Mouse (Mus musculus) limb, embryonic 14.5 days (tissue): ENCODE results near the gene Adamtsl1. TPM values are rescaled to one million over a fixed set of nuclear protein-coding genes. Genes with fewer than 3 reads are reported as not detected.

Source experiments
- ATAC-seq: fragments of 200-750 bp; cut with Nextera tagmentation; 2 replicates; pipeline ENCODE4 v1.8.0; 2017; ENCODE audit warnings: low read depth, moderate number of reproducible peaks, moderate TSS enrichment; ENCODE audit not compliant: low FRiP score
- DNase-seq: peaks from one replicate; pipeline ENCODE4 v3.0.0-alpha.2; 2015; ENCODE audit warnings: low spot score
- H3K27ac ChIP-seq: fragments of 300-500 bp; sonication (generic); replicated peaks from 2 replicates; pipeline ENCODE4 v1.5.1; 2014; ENCODE audit warnings: low read depth, mild to moderate bottlenecking, low read length, moderate library complexity, mixed read lengths
- H3K27me3 ChIP-seq: fragments of 300-500 bp; sonication (generic); 2 replicates; pipeline ENCODE4 v1.6.1; 2014; ENCODE audit warnings: low read length, mixed read lengths; ENCODE audit not compliant: control insufficient read depth, insufficient read depth
- H3K36me3 ChIP-seq: fragments of 300-500 bp; sonication (generic); 2 replicates; pipeline ENCODE4 v1.6.1; 2014; ENCODE audit warnings: mild to moderate bottlenecking, low read length, moderate library complexity, mixed read lengths; ENCODE audit not compliant: control insufficient read depth, insufficient read depth
- H3K4me1 ChIP-seq: fragments of 300-500 bp; sonication (generic); 2 replicates; pipeline ENCODE4 v1.6.1; 2014; ENCODE audit warnings: antibody characterized with exemption, low read length, mixed read lengths; ENCODE audit not compliant: control insufficient read depth, insufficient read depth
- H3K4me2 ChIP-seq: fragments of 300-500 bp; sonication (generic); replicated peaks from 2 replicates; pipeline ENCODE4 v1.6.1; 2014; ENCODE audit warnings: low read depth, mild to moderate bottlenecking, low read length, moderate library complexity; ENCODE audit not compliant: severe bottlenecking
- H3K4me3 ChIP-seq: fragments of 300-500 bp; sonication (generic); replicated peaks from 2 replicates; pipeline ENCODE4 v1.5.1; 2014; ENCODE audit warnings: low read length
- H3K9ac ChIP-seq: fragments of 300-500 bp; sonication (generic); 2 replicates; pipeline ENCODE4 v1.6.1; 2014; ENCODE audit warnings: mild to moderate bottlenecking, low read depth, low read length, moderate library complexity; ENCODE audit not compliant: severe bottlenecking
- H3K9me3 ChIP-seq: fragments of 300-500 bp; sonication (generic); 2 replicates; pipeline ENCODE4 v1.6.1; 2016; ENCODE audit warnings: low read length; ENCODE audit not compliant: control insufficient read depth
- POLR2A ChIP-seq: fragments of 200-500 bp; IDR thresholded peaks from 2 replicates; pipeline ENCODE4 v1.8.0; 2012; ENCODE audit warnings: inconsistent platforms, mild to moderate bottlenecking, moderate library complexity, borderline replicate concordance; ENCODE audit not compliant: insufficient read depth, insufficient read length; ENCODE audit errors: extremely low read depth
- WGBS: fragments of 180-500 bp; shearing (Covaris S2); extraction: QIAGEN DNeasy Blood & Tissue Kit; methylation state at CpG from one replicate; pipeline ENCODE4 v1.1.7; 2014; 5-methylcytosine and 5-hydroxymethylcytosine counted together
- polyA plus RNA-seq, 2 experiments: library from polyadenylated mRNA; depleted of rRNA in 1 of 2; stranded (reverse) in 1 of 2; unstranded in 1 of 2; fragments of >200 nt; fragmentation: Nextera tagmentation in 1 of 2; extraction: Ambion mirVana in 1 of 2; gene quantifications; 2 replicates each; pipeline versions ENCODE4 v1.2.1 to v1.2.3; 2012 to 2014

The Adamtsl1 gene
- polyA plus RNA-seq, 2 experiments: 22.9 to 47.5 TPM

- Histone ChIP-seq H3K36me3 (peaks cover 4% of the 10 kb centered on the region; the same call in 1 of the 2 replicates), H3K4me3 (no peak overlapping the region), H3K9ac (no peak overlapping the region), H3K4me1 (peaks cover 13% of the 10 kb centered on the region), H3K27me3 (no peaks in the 10 kb centered on the region), H3K9me3 (no peaks in the 10 kb centered on the region), H3K4me2 (no peak overlapping the region), H3K27ac (no peak overlapping the region)
- 80% methylated on average over 6 of the region's 6 CpGs for WGBS
- TF ChIP-seq POLR2A: no peak
- ATAC-seq: no peak
- no peak for DNase-seq
Measured at GRCm38 (mm10) chr4:86301469-86301868, 787.5 kb downstream of the Adamtsl1 start.

GRCm38 (mm10) chr4:86302095-86302494 lies 788.1 kb downstream of the Adamtsl1 start:
- peaks cover 13% of the 10 kb centered on the region for H3K4me1 ChIP-seq
- H3K9ac ChIP-seq: no peak overlapping the region
- 70% methylated on average over 4 of the region's 4 CpGs for WGBS
- H3K4me3 ChIP-seq: no peak overlapping the region
- no peak for TF ChIP-seq POLR2A
- H3K27me3 ChIP-seq: no peaks in the 10 kb centered on the region
- H3K9me3 ChIP-seq: no peaks in the 10 kb centered on the region
- ATAC-seq (no peak), DNase-seq (no peak)
- peaks cover 4% of the 10 kb centered on the region; the same call in 1 of the 2 replicates for H3K36me3 ChIP-seq
- no peak overlapping the region for H3K27ac ChIP-seq
- no peak overlapping the region for H3K4me2 ChIP-seq

DNA sequence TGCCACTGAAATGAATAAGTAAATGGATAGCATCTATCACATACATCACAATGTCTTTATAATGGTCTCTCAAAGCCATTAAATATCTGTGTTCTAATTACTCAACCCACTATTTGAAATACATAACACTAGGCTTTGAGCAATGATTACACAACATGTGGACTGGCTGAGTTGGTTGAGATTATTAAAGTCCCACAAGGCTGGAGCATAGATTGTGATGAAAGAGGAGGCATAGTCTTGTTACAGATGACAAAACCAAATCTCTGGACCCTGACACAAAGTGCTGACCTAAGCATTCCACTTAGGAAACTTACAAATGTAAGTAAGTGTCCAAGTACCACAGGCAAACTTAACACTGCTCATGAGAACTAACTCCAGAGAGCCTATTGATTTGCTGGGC lies 792.8 kb downstream of the Adamtsl1 start:
- no peak for TF ChIP-seq POLR2A
- H3K27ac ChIP-seq: no peak overlapping the region
- H3K4me3 ChIP-seq: no peak overlapping the region
- H3K36me3 ChIP-seq: peaks cover 4% of the 10 kb centered on the region; the same call in 1 of the 2 replicates
- ATAC-seq: no peak
- no peaks in the 10 kb centered on the region for H3K9me3 ChIP-seq
- H3K4me1 ChIP-seq: 0 out of 2 replicates have a peak, but pooled peaks cover 4% of the 10 kb centered on the region
- H3K27me3 ChIP-seq: no peaks in the 10 kb centered on the region
- H3K9ac ChIP-seq: no peak overlapping the region
- DNase-seq: no peak
- no peak overlapping the region for H3K4me2 ChIP-seq

- no peak overlapping the region for H3K9ac ChIP-seq
- WGBS: 78% methylated on average over 2 of the region's 2 CpGs
- no peaks in the 10 kb centered on the region for H3K27me3 ChIP-seq
- no peak overlapping the region for H3K4me3 ChIP-seq
- ATAC-seq (no peak), DNase-seq (no peak)
- 0 out of 2 replicates have a peak, but pooled peaks cover 4% of the 10 kb centered on the region for H3K4me1 ChIP-seq
- no peak overlapping the region for H3K4me2 ChIP-seq
- TF ChIP-seq POLR2A: no peak
- H3K36me3 ChIP-seq: no peaks in the 10 kb centered on the region
- H3K27ac ChIP-seq: no peak overlapping the region
- no peaks in the 10 kb centered on the region for H3K9me3 ChIP-seq
Measured at GRCm38 (mm10) chr4:86309178-86309577, 795.2 kb downstream of the Adamtsl1 start.

DNA sequence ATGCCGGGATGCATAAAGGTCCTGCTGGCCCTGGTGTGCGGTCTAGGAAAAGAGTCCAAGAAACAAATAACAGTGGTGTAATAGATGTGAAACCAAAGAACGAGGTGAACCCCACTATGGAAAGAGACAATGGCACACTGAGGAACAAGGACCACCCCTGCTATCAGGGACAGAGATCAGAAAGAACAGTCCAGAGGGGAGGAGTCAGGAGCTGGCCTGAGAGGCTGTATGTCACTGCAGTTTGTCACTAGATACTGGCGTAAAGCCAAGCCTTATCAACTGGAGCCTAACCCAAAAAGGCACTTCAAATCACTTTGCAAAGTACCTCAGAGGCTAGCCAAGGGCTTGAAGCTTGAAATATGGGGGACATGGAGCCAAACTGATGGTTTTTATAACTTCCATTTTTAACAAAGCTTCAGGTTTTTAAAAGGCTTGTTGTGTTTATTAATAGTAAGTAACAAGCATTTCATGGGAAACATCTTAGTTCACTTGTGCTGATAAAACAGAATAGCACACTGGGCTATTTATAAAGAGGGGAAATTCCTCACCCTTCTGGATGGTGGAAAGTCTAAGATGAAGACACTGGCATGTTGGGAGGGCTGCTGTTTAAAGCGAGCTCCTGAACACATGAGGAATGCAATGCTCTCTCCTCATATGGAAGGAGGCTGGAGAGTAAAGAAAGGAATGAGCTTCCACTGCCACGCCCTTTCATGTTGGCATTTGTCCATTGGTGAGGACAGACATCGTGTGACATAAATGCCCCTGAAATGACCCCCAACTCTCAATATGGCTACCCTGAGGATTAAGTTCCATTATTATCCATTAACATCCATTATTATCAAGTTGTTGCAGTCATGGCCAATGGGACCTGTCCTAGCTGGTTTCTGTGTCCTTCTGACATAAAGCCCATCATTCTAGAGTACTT lies 797.1 kb downstream of the Adamtsl1 start:
- Histone ChIP-seq H3K36me3 (no peaks in the 10 kb centered on the region), H3K9me3 (no peaks in the 10 kb centered on the region), H3K4me3 (no peak overlapping the region), H3K9ac (no peak overlapping the region), H3K27me3 (no peaks in the 10 kb centered on the region), H3K4me1 (0 out of 2 replicates have a peak, but pooled peaks cover 6% of the 10 kb centered on the region), H3K4me2 (no peak overlapping the region), H3K27ac (no peak overlapping the region)
- TF ChIP-seq POLR2A: no peak
- 69% methylated on average over 7 of the region's 7 CpGs for WGBS
- ATAC-seq (no peak), DNase-seq (no peak)
